In genomic region chr6:97341628-97342027, GRCm38 (mm10) we compare ENCODE assay signal across 26 mouse cellular contexts.
DNase-seq lines count a peak whose midpoint lies in the region; ATAC-seq and TF ChIP-seq lines count a peak whose summit lies in the region.
"Had no signal": no experiment of that assay in that cellular context is flagged by ENCODE, and none has a peak within 500 bp of the region (broad histone marks: within the 10 kb centered on the region; RNA-seq: fewer than 3 reads in every experiment).

No protein-coding gene starts in this region.

- H3K9me3 ChIP-seq in heart, embryonic 13.5 days: no peaks in the 10 kb centered on the region
- no peaks in the 10 kb centered on the region for H3K9me3 ChIP-seq in lung, embryonic 16.5 days (ENCODE audit: control insufficient read depth, low read length)
- H3K9me3 ChIP-seq in intestine, embryonic 16.5 days (ENCODE audit: control insufficient read depth, low read length): no peaks in the 10 kb centered on the region
- no peaks in the 10 kb centered on the region for H3K9me3 ChIP-seq in stomach, embryonic 16.5 days (replicated peaks; ENCODE audit: control insufficient read depth, low read length)
- H3K9me3 ChIP-seq: forebrain, embryonic 13.5 days; liver, embryonic 15.5 days; neural tube, embryonic 12.5 days had no signal

- peaks cover 13% of the 10 kb centered on the region; the same call in 1 of the 2 replicates for H3K36me3 ChIP-seq in heart, embryonic 13.5 days
- no peaks in the 10 kb centered on the region for H3K36me3 ChIP-seq in lung, embryonic 16.5 days (ENCODE audit: control insufficient read depth, insufficient read depth, low read length)
- no peaks in the 10 kb centered on the region for H3K36me3 ChIP-seq in intestine, embryonic 16.5 days (ENCODE audit: control insufficient read depth, insufficient read depth, low read length)
- H3K36me3 ChIP-seq in stomach, embryonic 16.5 days (ENCODE audit: control insufficient read depth, insufficient read depth, low read length): no peaks in the 10 kb centered on the region
- H3K36me3 ChIP-seq in thymus, adult 2 months (ENCODE audit: control insufficient read depth, insufficient read depth, low read length): no peaks in the 10 kb centered on the region
- H3K36me3 ChIP-seq: liver, embryonic 15.5 days; neural tube, embryonic 12.5 days had no signal

- TF ChIP-seq POLR2A in lung, adult 2 months (IDR thresholded peaks at IDR 0.05; ENCODE audit: borderline replicate concordance, extremely low read depth, low read depth, low read length): no peak
- no peak for TF ChIP-seq POLR2A in thymus, adult 2 months (IDR thresholded peaks at IDR 0.05; ENCODE audit: control insufficient read depth, extremely low read depth, insufficient read depth, low read length, poor library complexity)

- H3K9ac ChIP-seq in heart, embryonic 13.5 days: no peak overlapping the region
- no peak overlapping the region for H3K9ac ChIP-seq in lung, embryonic 16.5 days (ENCODE audit: low read length)
- H3K9ac ChIP-seq in intestine, embryonic 16.5 days (ENCODE audit: low read depth, low read length): no peak overlapping the region
- no peak overlapping the region for H3K9ac ChIP-seq in stomach, embryonic 16.5 days (ENCODE audit: low read length)
- H3K9ac ChIP-seq: forebrain, embryonic 13.5 days; hindbrain, embryonic 14.5 days; liver, embryonic 15.5 days; neural tube, embryonic 12.5 days had no signal

- H3K4me3 ChIP-seq in heart, embryonic 13.5 days: no peak overlapping the region
- no peak overlapping the region for H3K4me3 ChIP-seq in lung, embryonic 16.5 days (ENCODE audit: low read length)
- no peak overlapping the region for H3K4me3 ChIP-seq in lung, adult 2 months (replicated peaks; ENCODE audit: extremely low read depth, low read depth, low read length)
- H3K4me3 ChIP-seq in intestine, embryonic 16.5 days (ENCODE audit: low read length): no peak overlapping the region
- H3K4me3 ChIP-seq in stomach, embryonic 16.5 days (replicated peaks; ENCODE audit: low read length): no peak overlapping the region
- no peak overlapping the region for H3K4me3 ChIP-seq in thymus, adult 2 months (ENCODE audit: control insufficient read depth, insufficient read depth, low read length)
- H3K4me3 ChIP-seq: forebrain, embryonic 13.5 days; heart, adult 2 months; liver, embryonic 15.5 days; neural tube, embryonic 12.5 days had no signal

- peak overlapping the region; percentile 51 for H3K27ac ChIP-seq in heart, embryonic 13.5 days (replicated peaks)
- H3K27ac ChIP-seq in lung, embryonic 16.5 days (ENCODE audit: low read length): peak overlapping the region; percentile 47
- peak overlapping the region; percentile 68 for H3K27ac ChIP-seq in intestine, embryonic 16.5 days (ENCODE audit: low read length)
- peak overlapping the region; percentile 9 for H3K27ac ChIP-seq in stomach, embryonic 16.5 days (ENCODE audit: low read length)
- H3K27ac ChIP-seq in thymus, adult 2 months (ENCODE audit: control insufficient read depth, insufficient read depth, low read length): no peak overlapping the region
- H3K27ac ChIP-seq: forebrain, embryonic 13.5 days; heart, adult 2 months; hindbrain, embryonic 14.5 days; kidney, postnatal 0 days; liver, embryonic 15.5 days; neural tube, embryonic 12.5 days had no signal

- WGBS in heart, embryonic 13.5 days: 74% methylated on average over 1 of the region's 1 CpGs
- WGBS in lung, embryonic 16.5 days: 50% methylated on average over 1 of the region's 1 CpGs
- 69% methylated on average over 1 of the region's 1 CpGs for WGBS in lung, adult 2 months
- 51% methylated on average over 1 of the region's 1 CpGs for WGBS in intestine, embryonic 16.5 days
- 51% methylated on average over 1 of the region's 1 CpGs for WGBS in stomach, embryonic 16.5 days
- WGBS in thymus, adult 2 months: 94% methylated on average over 1 of the region's 1 CpGs

- DNase-seq in heart, adult 11 months: no peak
- DNase-seq in lung, adult 2 months: no peak
- no peak for DNase-seq in Muller cell, postnatal 12 days (ENCODE audit: inconsistent ontology term)
- DNase-seq in thymus, adult 2 months: no peak
- DNase-seq: adrenal gland, adult 2 months; cerebellum, adult 8-10 months; cerebellum, postnatal 36 days; gastrocnemius, postnatal 25 days; heart, adult 2 months; kidney, adult 8-10 months; kidney, postnatal 4 days; layer of hippocampus, adult 9-11 months; right cerebral cortex, postnatal 4 days; thymus, postnatal 4 days had no signal

- H3K27me3 ChIP-seq in heart, embryonic 13.5 days (replicated peaks): no peaks in the 10 kb centered on the region
- no peaks in the 10 kb centered on the region for H3K27me3 ChIP-seq in lung, embryonic 16.5 days (ENCODE audit: control insufficient read depth, insufficient read depth, low read depth, low read length)
- no peaks in the 10 kb centered on the region for H3K27me3 ChIP-seq in intestine, embryonic 16.5 days (replicated peaks; ENCODE audit: control insufficient read depth, insufficient read depth, low read length)
- no peaks in the 10 kb centered on the region for H3K27me3 ChIP-seq in stomach, embryonic 16.5 days (ENCODE audit: control insufficient read depth, insufficient read depth, low read length)
- no peaks in the 10 kb centered on the region for H3K27me3 ChIP-seq in thymus, adult 2 months (ENCODE audit: control insufficient read depth, insufficient read depth, low read length)
- H3K27me3 ChIP-seq: forebrain, embryonic 13.5 days; liver, embryonic 15.5 days; neural tube, embryonic 12.5 days had no signal

- no peak overlapping the region for H3K4me2 ChIP-seq in heart, embryonic 13.5 days
- H3K4me2 ChIP-seq in lung, embryonic 16.5 days (ENCODE audit: low read depth, low read length): no peak overlapping the region
- H3K4me2 ChIP-seq in intestine, embryonic 16.5 days (ENCODE audit: low read depth, low read length): peak overlapping the region; percentile 3; the same call in 1 of the 2 replicates
- no peak overlapping the region for H3K4me2 ChIP-seq in stomach, embryonic 16.5 days (ENCODE audit: low read depth, low read length)
- H3K4me2 ChIP-seq: forebrain, embryonic 13.5 days; hindbrain, embryonic 14.5 days; liver, embryonic 15.5 days; midbrain, embryonic 11.5 days; neural tube, embryonic 12.5 days had no signal

- no peak for ATAC-seq in heart, embryonic 13.5 days (ENCODE audit: extremely low read depth, insufficient number of reproducible peaks, low FRiP score, low TSS enrichment)
- peak; percentile 81 for ATAC-seq in lung, embryonic 16.5 days (ENCODE audit: low read depth)
- peak; percentile 96 for ATAC-seq in intestine, embryonic 16.5 days
- ATAC-seq in stomach, embryonic 16.5 days (ENCODE audit: insufficient read depth, low FRiP score): peak; percentile 81
- ATAC-seq: activated CD4-positive, CD25-positive, alpha-beta regulatory T cell, adult 4 months; forebrain, embryonic 13.5 days; midbrain, embryonic 16.5 days had no signal

- H3K4me1 ChIP-seq in heart, embryonic 13.5 days: peaks cover 31% of the 10 kb centered on the region
- peaks cover 4% of the 10 kb centered on the region; the same call in 1 of the 2 replicates for H3K4me1 ChIP-seq in lung, embryonic 16.5 days (replicated peaks; ENCODE audit: control insufficient read depth, insufficient read depth, low read length)
- H3K4me1 ChIP-seq in lung, adult 2 months (ENCODE audit: control insufficient read depth, insufficient read depth, low read length): no peaks in the 10 kb centered on the region
- peaks cover 15% of the 10 kb centered on the region for H3K4me1 ChIP-seq in intestine, embryonic 16.5 days (ENCODE audit: control insufficient read depth, insufficient read depth, low read length)
- H3K4me1 ChIP-seq in stomach, embryonic 16.5 days (ENCODE audit: control insufficient read depth, insufficient read depth, low read length): 0 out of 2 replicates have a peak, but pooled peaks cover 4% of the 10 kb centered on the region
- H3K4me1 ChIP-seq in thymus, adult 2 months (replicated peaks; ENCODE audit: control insufficient read depth, insufficient read depth, low read length): no peaks in the 10 kb centered on the region
- H3K4me1 ChIP-seq: liver, embryonic 15.5 days had no signal

- TF ChIP-seq CTCF in lung, adult 2 months (IDR thresholded peaks at IDR 0.05; ENCODE audit: insufficient read depth, low read length): no peak
- TF ChIP-seq CTCF in thymus, adult 2 months (IDR thresholded peaks at IDR 0.05; ENCODE audit: borderline replicate concordance, control insufficient read depth, extremely low read depth, insufficient read depth, low read length, poor library complexity): no peak
